ENCODE assay signal across 8 mouse cellular contexts in genomic region chr16:91011847-91012246, GRCm38 (mm10). TPM values are rescaled to one million over a fixed set of nuclear protein-coding genes. Genes with fewer than 3 reads are reported as not detected.
A peak's percentile ranks its signal among the peaks of the same experiment; 100 is the strongest.
DNase-seq lines count a peak whose midpoint lies in the region; ATAC-seq lines count a peak whose summit lies in the region.

No protein-coding gene starts in this region.

- H3K36me3 ChIP-seq in kidney, embryonic 15.5 days, result peaks cover 27% of the 10 kb centered on the region
- H3K36me3 ChIP-seq in embryonic facial prominence, embryonic 10.5 days (replicated peaks), result peaks cover 37% of the 10 kb centered on the region
- H3K36me3 ChIP-seq in intestine, embryonic 15.5 days, result peaks cover 2% of the 10 kb centered on the region

- H3K9me3 ChIP-seq in kidney, embryonic 15.5 days (replicated peaks), result no peaks in the 10 kb centered on the region
- H3K9me3 ChIP-seq in embryonic facial prominence, embryonic 10.5 days, result no peaks in the 10 kb centered on the region
- H3K9me3 ChIP-seq in intestine, embryonic 15.5 days, result no peaks in the 10 kb centered on the region

- 38% methylated on average over 3 of the region's 3 CpGs for WGBS in kidney, embryonic 15.5 days
- WGBS in embryonic facial prominence, embryonic 10.5 days, result 50% methylated on average over 3 of the region's 3 CpGs
- WGBS in intestine, embryonic 15.5 days, result 28% methylated on average over 3 of the region's 3 CpGs

- peak overlapping the region; percentile 66 for H3K4me2 ChIP-seq in kidney, embryonic 15.5 days
- H3K4me2 ChIP-seq in intestine, embryonic 15.5 days (replicated peaks), result peak overlapping the region; percentile 68

- DNase-seq in kidney, adult 8-10 months, result no peak
- no peak for DNase-seq in embryonic facial prominence, embryonic 10.5 days (ENCODE audit: low spot score)
- peak; percentile 36 for DNase-seq in naive thymus-derived CD4-positive, alpha-beta T cell, adult 2 months (ENCODE audit: low read depth)
- DNase-seq in retina, postnatal 1 day, result no peak
- DNase-seq in kidney, postnatal 4 days, result no peak

- H3K4me1 ChIP-seq in kidney, embryonic 15.5 days, result peaks cover 19% of the 10 kb centered on the region
- peaks cover 15% of the 10 kb centered on the region for H3K4me1 ChIP-seq in embryonic facial prominence, embryonic 10.5 days
- H3K4me1 ChIP-seq in intestine, embryonic 15.5 days (replicated peaks), result 0 out of 2 replicates have a peak, but pooled peaks cover 11% of the 10 kb centered on the region

- H3K4me3 ChIP-seq in kidney, embryonic 15.5 days (replicated peaks), result peak overlapping the region; percentile 83
- H3K4me3 ChIP-seq in embryonic facial prominence, embryonic 10.5 days, result peak overlapping the region; percentile 96
- H3K4me3 ChIP-seq in intestine, embryonic 15.5 days (replicated peaks), result peak overlapping the region; percentile 82

- H3K27me3 ChIP-seq in kidney, embryonic 15.5 days, result no peaks in the 10 kb centered on the region
- H3K27me3 ChIP-seq in embryonic facial prominence, embryonic 10.5 days (replicated peaks; ENCODE audit: low read depth, poor library complexity, severe bottlenecking), result no peaks in the 10 kb centered on the region
- no peaks in the 10 kb centered on the region for H3K27me3 ChIP-seq in intestine, embryonic 15.5 days (replicated peaks)

- ATAC-seq in kidney, embryonic 15.5 days (replicated peaks; ENCODE audit: low FRiP score), result no peak
- ATAC-seq in intestine, embryonic 15.5 days, result no peak
- no peak for ATAC-seq in erythroid progenitor cell, adult 5-6 weeks (replicated peaks; ENCODE audit: low FRiP score, poor library complexity, severe bottlenecking)

- H3K9ac ChIP-seq in kidney, embryonic 15.5 days, result no peak overlapping the region
- peak overlapping the region; percentile 76; the same call in 1 of the 2 replicates for H3K9ac ChIP-seq in intestine, embryonic 15.5 days

- peak overlapping the region; percentile 94 for H3K27ac ChIP-seq in kidney, embryonic 15.5 days
- no peak overlapping the region for H3K27ac ChIP-seq in embryonic facial prominence, embryonic 10.5 days (replicated peaks)
- H3K27ac ChIP-seq in intestine, embryonic 15.5 days, result peak overlapping the region; percentile 95

RNA-seq across cellular contexts. Expression of gene Synj1, which starts 0.7 kb away (rescaled TPM):
- 13.0 and 14.4 TPM in 2 replicates for polyA plus RNA-seq in kidney, embryonic 15.5 days (2015; fragmentation: Nextera tagmentation; extraction: Ambion mirVana)
- 11.6 and 11.8 TPM in 2 replicates for polyA plus RNA-seq in embryonic facial prominence, embryonic 10.5 days (2016; fragmentation: Nextera tagmentation; extraction: Ambion mirVana)
- 11.5 and 14.8 TPM in 2 replicates for polyA plus RNA-seq in intestine, embryonic 15.5 days (2015; fragmentation: Nextera tagmentation; extraction: Ambion mirVana)
- 140 and 150 TPM in 2 replicates for total RNA-seq in erythroid progenitor cell, adult 5-6 weeks (2015; ENCODE audit: low replicate concordance)
- total RNA-seq in erythroid progenitor cell, adult 5-6 weeks (2017; ENCODE audit: low replicate concordance), result 84.7 and 104 TPM in 2 replicates

RNA-seq across cellular contexts. Expression of gene Paxbp1, which starts 32.5 kb away (rescaled TPM):
- polyA plus RNA-seq in kidney, embryonic 15.5 days (2015; fragmentation: Nextera tagmentation; extraction: Ambion mirVana), result 52.8 and 55.7 TPM in 2 replicates
- polyA plus RNA-seq in embryonic facial prominence, embryonic 10.5 days (2016; fragmentation: Nextera tagmentation; extraction: Ambion mirVana), result 66.9 and 79.2 TPM in 2 replicates
- 45.0 and 45.6 TPM in 2 replicates for polyA plus RNA-seq in intestine, embryonic 15.5 days (2015; fragmentation: Nextera tagmentation; extraction: Ambion mirVana)
- total RNA-seq in erythroid progenitor cell, adult 5-6 weeks (2015; ENCODE audit: low replicate concordance), result 147 and 193 TPM in 2 replicates
- 152 and 209 TPM in 2 replicates for total RNA-seq in erythroid progenitor cell, adult 5-6 weeks (2017; ENCODE audit: low replicate concordance)
